Mouse (Mus musculus): ENCODE results near the gene Rab3ip.

GRCm38 (mm10) chr10:116890587-116890986 is 60.0 kb downstream of the Rab3ip start:
- no peak for TF ChIP-seq CTCF (IDR thresholded peaks at IDR 0.05; ENCODE audit: low read depth)
- no peak for TF ChIP-seq EP300 (IDR thresholded peaks at IDR 0.05; ENCODE audit: low read depth)
